Mouse (Mus musculus): ENCODE data around the gene Vmn1r51. TPM values are rescaled to one million over a fixed set of nuclear protein-coding genes. Genes with fewer than 3 reads are reported as not detected.
"Not testable (repeated sequence)": the region's sequence is repeated elsewhere in the genome, so short reads cannot be mapped to it uniquely, and the experiment has no call there.

Gene Vmn1r51
- total RNA-seq (2014; rRNA removed) (not detected in 2 replicates), polyA plus RNA-seq (2015; fragmentation: Nextera tagmentation; extraction: Ambion mirVana) (not detected in 2 replicates)

DNA sequence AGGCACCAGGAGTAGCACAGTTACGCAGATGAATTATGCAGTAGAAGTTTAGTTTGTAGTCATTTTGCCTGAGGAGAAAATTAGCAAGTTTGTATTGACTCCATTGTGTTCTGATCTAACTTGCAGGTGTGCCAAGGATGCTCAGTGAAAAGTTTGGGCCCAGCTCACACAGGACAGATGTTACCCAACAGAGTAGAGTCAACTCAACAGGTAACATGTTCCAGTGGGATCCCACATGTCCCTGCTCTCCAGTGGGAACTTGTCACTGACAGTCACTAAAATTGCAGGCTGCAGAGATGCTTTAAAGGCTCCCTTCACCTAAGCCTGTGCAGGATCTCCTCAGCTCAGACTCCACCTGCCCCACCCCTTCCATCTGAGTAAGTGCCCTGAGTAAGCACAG lies at the start of gene Vmn1r51:
Gene Vmn1r51 (plus strand): TSS at position 301 of the 400 bp plus-strand sequence.
- WGBS: 87% methylated on average over 1 of the region's 1 CpGs
- H3K9me3 ChIP-seq (ENCODE audit: low read length); DNase-seq; H3K4me3 ChIP-seq (ENCODE audit: low read depth, low read length); H3K27me3 ChIP-seq (ENCODE audit: insufficient read depth, low read length); H3K27ac ChIP-seq (ENCODE audit: low read depth, low read length); H3K9ac ChIP-seq; H3K4me1 ChIP-seq (ENCODE audit: insufficient read depth); H3K36me3 ChIP-seq (ENCODE audit: insufficient read depth); ATAC-seq; H3K4me2 ChIP-seq (ENCODE audit: low read depth): not testable (repeated sequence)

DNA sequence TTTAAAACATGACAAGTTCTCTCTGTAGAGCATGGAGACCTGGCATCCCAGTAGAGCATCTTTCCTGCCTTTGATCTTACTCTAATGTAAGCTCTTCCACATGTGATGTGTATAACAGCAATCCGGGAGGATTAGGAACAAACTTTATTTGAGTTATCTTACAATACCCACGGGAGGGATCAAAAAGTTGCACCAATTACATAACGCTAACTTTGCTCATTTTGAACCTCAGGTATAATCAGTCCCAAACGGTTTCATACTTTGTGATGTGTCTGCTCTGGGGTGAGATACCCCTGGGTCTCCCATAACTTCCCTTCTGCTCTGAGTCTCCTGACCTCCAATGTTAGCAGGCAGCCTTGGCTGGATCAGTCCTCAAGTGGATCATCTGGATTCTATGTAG lies 44.0 kb upstream of the Vmn1r51 start, which contains the start of gene Vmn1r49:
Gene Vmn1r49 (minus strand): TSS at position 101 of the 400 bp plus-strand sequence.
- H3K4me1 ChIP-seq (ENCODE audit: insufficient read depth): no peaks in the 10 kb centered on the region
- H3K9ac ChIP-seq: no peak within 1 kb of the TSS
- H3K9me3 ChIP-seq (ENCODE audit: low read length): no peaks in the 10 kb centered on the region
- DNase-seq: no peak
- no peak within 1 kb of the TSS for H3K27ac ChIP-seq (ENCODE audit: low read depth, low read length)
- ATAC-seq: no peak
- H3K36me3 ChIP-seq (ENCODE audit: insufficient read depth): no peaks in the 10 kb centered on the region
- no peaks in the 10 kb centered on the region for H3K27me3 ChIP-seq (ENCODE audit: insufficient read depth, low read length)
- 82% methylated on average over 4 of the region's 4 CpGs for WGBS
- H3K4me2 ChIP-seq (ENCODE audit: low read depth): no peak within 1 kb of the TSS
- no peak for TF ChIP-seq CTCF (IDR thresholded peaks at IDR 0.05; ENCODE audit: low read depth)
- no peak within 1 kb of the TSS for H3K4me3 ChIP-seq (ENCODE audit: low read depth, low read length)

DNA sequence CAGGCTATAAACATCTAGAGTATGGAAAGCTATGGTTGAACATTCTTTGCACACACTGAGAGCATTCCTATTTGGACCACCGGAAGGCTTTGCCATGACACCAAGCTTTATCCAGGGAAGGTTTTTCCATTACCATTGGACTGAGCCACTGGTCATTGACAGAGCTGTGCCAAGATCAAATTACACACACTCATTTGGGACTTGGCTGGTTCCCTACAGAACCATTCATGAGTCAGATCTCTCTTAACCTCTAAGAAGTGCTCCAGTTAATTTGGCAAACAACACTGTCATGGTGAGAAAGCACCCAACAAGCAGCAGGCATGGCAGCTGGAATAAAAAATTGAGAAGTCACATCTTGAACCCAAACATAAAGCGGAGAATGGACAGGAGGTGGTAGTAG lies 21.8 kb upstream of the Vmn1r51 start:
- no peak overlapping the region for H3K27ac ChIP-seq (ENCODE audit: low read depth, low read length)
- H3K4me1 ChIP-seq (ENCODE audit: insufficient read depth): no peaks in the 10 kb centered on the region
- H3K27me3 ChIP-seq (ENCODE audit: insufficient read depth, low read length): no peaks in the 10 kb centered on the region
- no peak for DNase-seq
- no peak overlapping the region for H3K4me2 ChIP-seq (ENCODE audit: low read depth)
- no peak for ATAC-seq
- no peak overlapping the region for H3K4me3 ChIP-seq (ENCODE audit: low read depth, low read length)
- 91% methylated on average over 2 of the region's 2 CpGs for WGBS
- H3K36me3 ChIP-seq (ENCODE audit: insufficient read depth): no peaks in the 10 kb centered on the region
- no peak for TF ChIP-seq CTCF (IDR thresholded peaks at IDR 0.05; ENCODE audit: low read depth)
- no peak overlapping the region for H3K9ac ChIP-seq
- no peaks in the 10 kb centered on the region for H3K9me3 ChIP-seq (ENCODE audit: low read length)

DNA sequence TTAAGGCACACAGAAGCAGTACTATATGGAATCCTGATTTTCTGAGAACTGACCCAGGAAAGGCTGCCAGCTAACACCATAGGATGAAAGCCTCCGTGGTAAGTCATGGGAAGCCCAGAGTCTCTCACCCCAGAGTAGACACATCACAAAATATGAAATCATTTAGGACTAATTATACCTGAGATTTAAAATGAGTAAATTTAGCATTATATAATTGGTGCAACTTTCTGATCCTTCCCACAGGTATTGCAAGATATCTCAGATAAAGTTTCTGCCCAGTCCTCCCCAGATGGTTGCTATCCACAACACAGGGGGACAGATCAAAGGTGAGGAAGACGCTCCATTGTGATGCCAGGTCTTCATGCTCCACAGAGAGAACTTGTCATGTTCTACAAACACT lies 21.3 kb upstream of the Vmn1r51 start, which contains the start of gene Vmn1r50:
Gene Vmn1r50 (plus strand): TSS at position 301 of the 400 bp plus-strand sequence.
- WGBS: 60% methylated on average over 2 of the region's 2 CpGs
- H3K27me3 ChIP-seq (ENCODE audit: insufficient read depth, low read length): no peaks in the 10 kb centered on the region

DNA sequence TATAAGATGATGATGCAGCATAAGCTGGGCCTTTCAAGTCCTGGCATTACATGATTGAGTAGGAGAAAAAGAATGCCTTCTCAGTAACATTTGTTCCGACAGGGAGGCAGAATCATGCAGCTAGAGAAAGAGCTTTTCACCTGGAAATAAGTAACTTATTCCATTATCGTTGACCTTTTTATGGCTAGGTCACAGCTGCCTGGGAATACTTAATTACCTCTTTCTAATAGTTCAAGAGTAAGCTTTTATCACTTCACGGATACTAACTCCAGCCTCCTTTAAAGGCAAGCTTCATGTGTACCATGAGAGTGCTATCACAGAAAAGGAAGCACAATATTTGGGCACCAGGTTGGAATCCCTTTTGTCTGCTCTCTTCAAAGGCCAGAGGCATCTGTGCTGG lies 37.7 kb downstream of the Vmn1r51 start:
- DNase-seq (no peak), ATAC-seq (no peak)
- TF ChIP-seq CTCF (IDR thresholded peaks at IDR 0.05; ENCODE audit: low read depth): no peak
- Histone ChIP-seq H3K36me3 (ENCODE audit: insufficient read depth) (no peaks in the 10 kb centered on the region), H3K27ac (ENCODE audit: low read depth, low read length) (no peak overlapping the region), H3K4me3 (ENCODE audit: low read depth, low read length) (no peak overlapping the region), H3K27me3 (ENCODE audit: insufficient read depth, low read length) (no peaks in the 10 kb centered on the region), H3K9me3 (ENCODE audit: low read length) (no peaks in the 10 kb centered on the region), H3K4me1 (ENCODE audit: insufficient read depth) (no peaks in the 10 kb centered on the region), H3K9ac (no peak overlapping the region), H3K4me2 (ENCODE audit: low read depth) (no peak overlapping the region)
- 91% methylated on average over 3 of the region's 3 CpGs for WGBS

More for the DNA sequence above, 21.3 kb upstream of the Vmn1r51 start, which contains the start of gene Vmn1r50:
- Histone ChIP-seq H3K4me1 (ENCODE audit: insufficient read depth) (no peaks in the 10 kb centered on the region), H3K4me3 (ENCODE audit: low read depth, low read length) (no peak within 1 kb of the TSS), H3K36me3 (ENCODE audit: insufficient read depth) (no peaks in the 10 kb centered on the region), H3K9me3 (ENCODE audit: low read length) (no peaks in the 10 kb centered on the region), H3K9ac (no peak within 1 kb of the TSS), H3K27ac (ENCODE audit: low read depth, low read length) (no peak within 1 kb of the TSS), H3K4me2 (ENCODE audit: low read depth) (no peak within 1 kb of the TSS)
- TF ChIP-seq CTCF (IDR thresholded peaks at IDR 0.05; ENCODE audit: low read depth): no peak
- DNase-seq: no peak
- no peak for ATAC-seq

DNA sequence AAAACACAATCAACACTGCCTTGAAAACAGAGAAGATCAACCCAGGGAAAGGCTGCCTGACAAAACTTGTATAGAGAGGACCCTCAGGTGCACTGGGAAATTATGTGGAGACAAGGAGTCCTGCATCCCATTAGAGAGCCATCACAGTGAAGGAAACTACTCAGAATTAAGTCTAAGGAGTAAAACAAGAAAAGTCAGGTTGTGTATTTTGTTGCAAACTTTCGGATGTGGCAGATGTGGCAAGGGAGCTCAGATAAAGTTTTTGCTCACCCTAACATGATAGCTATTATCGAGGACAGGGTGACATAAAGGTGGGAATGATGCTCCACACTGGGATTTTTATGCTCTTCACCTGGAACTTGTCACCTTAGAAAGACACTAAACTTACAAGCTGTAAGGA lies 52.1 kb downstream of the Vmn1r51 start, which contains the start of gene Vmn1r52:
Gene Vmn1r52 (plus strand): TSS at position 301 of the 400 bp plus-strand sequence.
- no peaks in the 10 kb centered on the region for H3K36me3 ChIP-seq (ENCODE audit: insufficient read depth)
- ATAC-seq (no peak), DNase-seq (no peak)
- 67% methylated on average over 2 of the region's 2 CpGs for WGBS
- no peaks in the 10 kb centered on the region for H3K9me3 ChIP-seq (ENCODE audit: low read length)
- no peaks in the 10 kb centered on the region for H3K4me1 ChIP-seq (ENCODE audit: insufficient read depth)
- H3K9ac ChIP-seq: no peak within 1 kb of the TSS
- H3K27me3 ChIP-seq (ENCODE audit: insufficient read depth, low read length): no peaks in the 10 kb centered on the region
- no peak within 1 kb of the TSS for H3K27ac ChIP-seq (ENCODE audit: low read depth, low read length)
- H3K4me2 ChIP-seq (ENCODE audit: low read depth): no peak within 1 kb of the TSS
- no peak within 1 kb of the TSS for H3K4me3 ChIP-seq (ENCODE audit: low read depth, low read length)
- no peak for TF ChIP-seq CTCF (IDR thresholded peaks at IDR 0.05; ENCODE audit: low read depth)

Other genes starting within 250 kb of the Vmn1r51 start
- gene Vmn1r42, start 246.2 kb upstream of the Vmn1r51 start, total RNA-seq (2014; rRNA removed): not detected in 2 replicates
- not detected in 2 replicates for gene Vmn1r42, start 246.2 kb upstream of the Vmn1r51 start, polyA plus RNA-seq (2015; fragmentation: Nextera tagmentation; extraction: Ambion mirVana)
- not detected in 2 replicates for gene Vmn1r43, start 246.2 kb upstream of the Vmn1r51 start, total RNA-seq (2014; rRNA removed)
- gene Vmn1r43, start 246.2 kb upstream of the Vmn1r51 start, polyA plus RNA-seq (2015; fragmentation: Nextera tagmentation; extraction: Ambion mirVana): not detected in 2 replicates
- not detected in 2 replicates for gene Vmn1r44, start 238.9 kb upstream of the Vmn1r51 start, total RNA-seq (2014; rRNA removed)
- not detected in 2 replicates for gene Vmn1r44, start 238.9 kb upstream of the Vmn1r51 start, polyA plus RNA-seq (2015; fragmentation: Nextera tagmentation; extraction: Ambion mirVana)
- gene Vmn1r45, start 182.0 kb upstream of the Vmn1r51 start, total RNA-seq (2014; rRNA removed): not detected in 2 replicates
- gene Vmn1r45, start 182.0 kb upstream of the Vmn1r51 start, polyA plus RNA-seq (2015; fragmentation: Nextera tagmentation; extraction: Ambion mirVana): not detected in 2 replicates
- gene Vmn1r46, start 153.3 kb upstream of the Vmn1r51 start, total RNA-seq (2014; rRNA removed): not detected in 2 replicates
- gene Vmn1r46, start 153.3 kb upstream of the Vmn1r51 start, polyA plus RNA-seq (2015; fragmentation: Nextera tagmentation; extraction: Ambion mirVana): not detected in 2 replicates
- not detected in 2 replicates for gene Vmn1r47, start 106.4 kb upstream of the Vmn1r51 start, total RNA-seq (2014; rRNA removed)
- not detected in 2 replicates for gene Vmn1r47, start 106.4 kb upstream of the Vmn1r51 start, polyA plus RNA-seq (2015; fragmentation: Nextera tagmentation; extraction: Ambion mirVana)
- gene Vmn1r48, start 85.8 kb upstream of the Vmn1r51 start, total RNA-seq (2014; rRNA removed): not detected in 2 replicates
- gene Vmn1r48, start 85.8 kb upstream of the Vmn1r51 start, polyA plus RNA-seq (2015; fragmentation: Nextera tagmentation; extraction: Ambion mirVana): not detected in 2 replicates
- gene Vmn1r49, start 44.1 kb upstream of the Vmn1r51 start, total RNA-seq (2014; rRNA removed): not detected in 2 replicates
- not detected in 2 replicates for gene Vmn1r49, start 44.1 kb upstream of the Vmn1r51 start, polyA plus RNA-seq (2015; fragmentation: Nextera tagmentation; extraction: Ambion mirVana)
- gene Vmn1r50, start 21.2 kb upstream of the Vmn1r51 start, total RNA-seq (2014; rRNA removed): not detected in 2 replicates
- gene Vmn1r50, start 21.2 kb upstream of the Vmn1r51 start, polyA plus RNA-seq (2015; fragmentation: Nextera tagmentation; extraction: Ambion mirVana): not detected in 2 replicates
- gene Vmn1r52, start 52.2 kb downstream of the Vmn1r51 start, total RNA-seq (2014; rRNA removed): not detected in 2 replicates
- not detected in 2 replicates for gene Vmn1r52, start 52.2 kb downstream of the Vmn1r51 start, polyA plus RNA-seq (2015; fragmentation: Nextera tagmentation; extraction: Ambion mirVana)
- gene V1ra8, start 80.2 kb downstream of the Vmn1r51 start, total RNA-seq (2014; rRNA removed): not detected in 2 replicates
- gene V1ra8, start 80.2 kb downstream of the Vmn1r51 start, polyA plus RNA-seq (2015; fragmentation: Nextera tagmentation; extraction: Ambion mirVana): not detected in 2 replicates
- gene Vmn1r53, start 101.8 kb downstream of the Vmn1r51 start, total RNA-seq (2014; rRNA removed): not detected in 2 replicates
- gene Vmn1r53, start 101.8 kb downstream of the Vmn1r51 start, polyA plus RNA-seq (2015; fragmentation: Nextera tagmentation; extraction: Ambion mirVana): not detected in 2 replicates
- not detected in 2 replicates for gene Vmn1r54, start 123.7 kb downstream of the Vmn1r51 start, total RNA-seq (2014; rRNA removed)
- not detected in 2 replicates for gene Vmn1r54, start 123.7 kb downstream of the Vmn1r51 start, polyA plus RNA-seq (2015; fragmentation: Nextera tagmentation; extraction: Ambion mirVana)
- gene BC048671, start 178.6 kb downstream of the Vmn1r51 start, total RNA-seq (2014; rRNA removed): not detected in 2 replicates
- not detected in 2 replicates for gene BC048671, start 178.6 kb downstream of the Vmn1r51 start, polyA plus RNA-seq (2015; fragmentation: Nextera tagmentation; extraction: Ambion mirVana)
- gene Chst13, start 202.6 kb downstream of the Vmn1r51 start, total RNA-seq (2014; rRNA removed): not detected in 2 replicates
- not detected in 2 replicates for gene Chst13, start 202.6 kb downstream of the Vmn1r51 start, polyA plus RNA-seq (2015; fragmentation: Nextera tagmentation; extraction: Ambion mirVana)
- gene Uroc1, start 210.7 kb downstream of the Vmn1r51 start, total RNA-seq (2014; rRNA removed): not detected in 2 replicates
- not detected in 2 replicates for gene Uroc1, start 210.7 kb downstream of the Vmn1r51 start, polyA plus RNA-seq (2015; fragmentation: Nextera tagmentation; extraction: Ambion mirVana)
- 29.0 and 33.6 TPM in 2 replicates for gene Zxdc, start 246.9 kb downstream of the Vmn1r51 start, total RNA-seq (2014; rRNA removed)
- gene Zxdc, start 246.9 kb downstream of the Vmn1r51 start, polyA plus RNA-seq (2015; fragmentation: Nextera tagmentation; extraction: Ambion mirVana): 6.0 and 7.7 TPM in 2 replicates